Mouse (Mus musculus): ENCODE measurements at regions not wholly inside any gene's neighbourhood (a gene's known extent, or its start where the extent isn't known, plus 50 kb on each side); places are given as distances from the start of the nearest gene placed in this dataset.

DNA sequence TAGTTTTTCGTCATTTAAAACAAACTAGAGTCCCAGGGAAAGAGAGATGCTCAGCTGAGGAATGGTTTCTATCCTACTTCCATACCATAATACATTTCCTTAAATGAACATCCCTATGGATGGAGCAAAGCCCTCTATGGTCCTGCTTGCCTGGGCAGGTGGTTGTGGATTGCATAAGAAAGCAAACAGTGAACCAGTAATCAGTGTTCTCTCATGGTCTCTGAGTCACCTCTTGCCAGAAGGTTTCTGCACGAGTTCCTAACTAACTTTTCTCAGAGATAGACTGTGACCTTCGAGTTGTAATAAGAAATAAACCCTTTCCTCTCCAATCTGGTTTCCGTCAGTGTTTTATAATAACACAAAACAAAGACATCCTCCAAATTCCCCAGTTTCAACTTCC is 62.9 kb upstream of the Bet1 start:
- TF ChIP-seq SMC3 (IDR thresholded peaks at IDR 0.05; ENCODE audit: low read depth, low read length), result no peak
- TF ChIP-seq POLR2A (IDR thresholded peaks at IDR 0.05; ENCODE audit: low read depth, low read length), result no peak
- no peak for TF ChIP-seq IRF4 (IDR thresholded peaks at IDR 0.05; ENCODE audit: low read depth, low read length)
- no peak for TF ChIP-seq EP300 (IDR thresholded peaks at IDR 0.05; ENCODE audit: low read length)
- TF ChIP-seq MYC (IDR thresholded peaks at IDR 0.05; ENCODE audit: low read depth, low read length), result no peak
- no peak for TF ChIP-seq NELFE (IDR thresholded peaks at IDR 0.05; ENCODE audit: low read depth, low read length)
- no peak for TF ChIP-seq BHLHE40 (IDR thresholded peaks at IDR 0.05; ENCODE audit: low read depth, low read length)
- TF ChIP-seq E2F4 (IDR thresholded peaks at IDR 0.05; ENCODE audit: insufficient replicate concordance, low read depth, low read length), result no peak
- no peak for TF ChIP-seq CHD2 (IDR thresholded peaks at IDR 0.05; ENCODE audit: low read length)
- TF ChIP-seq MAX (IDR thresholded peaks at IDR 0.05; ENCODE audit: low read length), result no peak
- no peak overlapping the region for H3K4me3 ChIP-seq (replicated peaks in 1 of 3; ENCODE audit: low read depth in 2 of 3, low read length in 2 of 3, poor library complexity in 1 of 3)

DNA sequence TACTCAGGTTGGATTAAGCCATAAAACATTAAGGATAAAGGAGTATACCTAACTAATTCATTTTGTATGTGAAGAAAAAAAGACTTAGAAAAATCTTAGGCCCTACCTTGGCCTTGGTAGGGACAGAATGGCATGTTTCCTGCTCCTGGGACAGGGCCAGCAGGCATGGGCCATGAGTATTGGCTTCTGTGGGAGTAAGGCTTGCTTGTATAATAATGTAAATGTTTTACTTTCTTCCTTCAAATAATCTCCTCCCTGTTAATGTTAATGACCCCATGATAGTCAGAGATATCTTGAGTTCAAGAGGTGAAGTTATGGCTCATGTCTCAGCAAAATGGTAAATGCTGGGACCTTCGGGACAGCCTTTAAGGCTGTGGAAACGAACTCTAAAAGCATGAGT is 71.5 kb upstream of the Bet1 start:
- H3K9ac ChIP-seq (ENCODE audit: insufficient read depth, low read depth), result no peak overlapping the region

More for the DNA sequence above, 62.9 kb upstream of the Bet1 start:
- Histone ChIP-seq H3K9ac (ENCODE audit: insufficient read depth, low read depth) (no peak overlapping the region), H3K79me2 (replicated peaks; ENCODE audit: control insufficient read depth, extremely low read depth, insufficient read depth, poor library complexity, severe bottlenecking) (no peaks in the 10 kb centered on the region), H3K4me2 (ENCODE audit: insufficient read depth, low read depth, poor library complexity, severe bottlenecking) (no peak overlapping the region), H3K9me3 (replicated peaks; ENCODE audit: low read length) (no peaks in the 10 kb centered on the region), H3K36me3 (replicated peaks in 1 of 2; ENCODE audit: control insufficient read depth in 1 of 2, insufficient read depth in 1 of 2, low read length in 1 of 2) (no peaks in the 10 kb centered on the region), H3K4me1 (ENCODE audit: control insufficient read depth in 1 of 2, insufficient read depth in 2 of 2) (no peaks in the 10 kb centered on the region), H3K27ac (ENCODE audit: insufficient read depth, low read depth) (no peak overlapping the region), H3K27me3 (replicated peaks) (no peaks in the 10 kb centered on the region)
- no peak for DNase-seq (ENCODE audit: extremely low read depth)
- in situ Hi-C loops (cut with MboI; ENCODE audit: low pct_ligation_motif_present, low pct_unique_long_range_greater_than_20kb, low sequenced_read_pairs) (no loop called here), dilution Hi-C loops (cut with MboI; ENCODE audit: extremely low pct_ligation_motif_present, extremely low pct_unique_long_range_greater_than_20kb, low sequenced_read_pairs) (no loop called here)

More for the DNA sequence above, 71.5 kb upstream of the Bet1 start:
- no peaks in the 10 kb centered on the region for H3K27me3 ChIP-seq (replicated peaks)
- H3K4me3 ChIP-seq (replicated peaks in 1 of 3; ENCODE audit: low read depth in 2 of 3, low read length in 2 of 3, poor library complexity in 1 of 3), result no peak overlapping the region
- no peak overlapping the region for H3K27ac ChIP-seq (ENCODE audit: insufficient read depth, low read depth)
- no peaks in the 10 kb centered on the region for H3K79me2 ChIP-seq (replicated peaks; ENCODE audit: control insufficient read depth, extremely low read depth, insufficient read depth, poor library complexity, severe bottlenecking)
- DNase-seq (ENCODE audit: extremely low read depth), result no peak
- in situ Hi-C loops (cut with MboI; ENCODE audit: low pct_ligation_motif_present, low pct_unique_long_range_greater_than_20kb, low sequenced_read_pairs) (no loop called here), dilution Hi-C loops (cut with MboI; ENCODE audit: extremely low pct_ligation_motif_present, extremely low pct_unique_long_range_greater_than_20kb, low sequenced_read_pairs) (no loop called here)
- H3K9me3 ChIP-seq (replicated peaks; ENCODE audit: low read length), result no peaks in the 10 kb centered on the region
- TF ChIP-seq MAFK (IDR thresholded peaks at IDR 0.05; ENCODE audit: insufficient replicate concordance, low read length) (no peak), CHD1 (IDR thresholded peaks at IDR 0.05; ENCODE audit: low read depth, low read length) (no peak), POLR2A (IDR thresholded peaks at IDR 0.05; ENCODE audit: low read depth, low read length) (no peak), ZKSCAN1 (IDR thresholded peaks at IDR 0.05; ENCODE audit: borderline replicate concordance, low read depth, low read length) (no peak), SIN3A (IDR thresholded peaks at IDR 0.05; ENCODE audit: low read length) (no peak), MAX (IDR thresholded peaks at IDR 0.05; ENCODE audit: low read length) (no peak), GABPA (IDR thresholded peaks at IDR 0.05; ENCODE audit: insufficient replicate concordance, low read depth, low read length) (no peak), PAX5 (IDR thresholded peaks at IDR 0.05; ENCODE audit: low read length) (no peak), RAD21 (IDR thresholded peaks at IDR 0.05; ENCODE audit: low read depth, low read length) (no peak), CTCF (conservative IDR thresholded peaks at IDR 0.05 in 1 of 2, IDR thresholded peaks at IDR 0.05 in 1 of 2; ENCODE audit: low read depth in 2 of 2, low read length in 2 of 2) (no peak), ETS1 (conservative IDR thresholded peaks at IDR 0.05; ENCODE audit: low read depth, low read length) (no peak), ZMIZ1 (IDR thresholded peaks at IDR 0.05; ENCODE audit: low read depth, low read length) (no peak), UBTF (IDR thresholded peaks at IDR 0.05; ENCODE audit: low read depth, low read length) (no peak), BHLHE40 (IDR thresholded peaks at IDR 0.05; ENCODE audit: low read depth, low read length) (no peak), USF2 (conservative IDR thresholded peaks at IDR 0.05; ENCODE audit: low read depth, low read length) (no peak), SMC3 (IDR thresholded peaks at IDR 0.05; ENCODE audit: low read depth, low read length) (no peak), EP300 (IDR thresholded peaks at IDR 0.05; ENCODE audit: low read length) (no peak), JUND (conservative IDR thresholded peaks at IDR 0.05; ENCODE audit: low read depth, low read length) (no peak), NELFE (IDR thresholded peaks at IDR 0.05; ENCODE audit: low read depth, low read length) (no peak), MEF2A (IDR thresholded peaks at IDR 0.05; ENCODE audit: borderline replicate concordance, low read depth, low read length) (no peak)
- H3K36me3 ChIP-seq (replicated peaks in 1 of 2; ENCODE audit: control insufficient read depth in 1 of 2, insufficient read depth in 1 of 2, low read length in 1 of 2), result no peaks in the 10 kb centered on the region
- H3K4me1 ChIP-seq (ENCODE audit: control insufficient read depth in 1 of 2, insufficient read depth in 2 of 2), result no peaks in the 10 kb centered on the region
- H3K4me2 ChIP-seq (ENCODE audit: insufficient read depth, low read depth, poor library complexity, severe bottlenecking), result no peak overlapping the region

Measured in CH12.LX (cell line).